Mouse (Mus musculus): ENCODE measurements at regions not wholly inside any gene's neighbourhood (a gene's known extent, or its start where the extent isn't known, plus 50 kb on each side); places are given as distances from the start of the nearest gene placed in this dataset.

DNA sequence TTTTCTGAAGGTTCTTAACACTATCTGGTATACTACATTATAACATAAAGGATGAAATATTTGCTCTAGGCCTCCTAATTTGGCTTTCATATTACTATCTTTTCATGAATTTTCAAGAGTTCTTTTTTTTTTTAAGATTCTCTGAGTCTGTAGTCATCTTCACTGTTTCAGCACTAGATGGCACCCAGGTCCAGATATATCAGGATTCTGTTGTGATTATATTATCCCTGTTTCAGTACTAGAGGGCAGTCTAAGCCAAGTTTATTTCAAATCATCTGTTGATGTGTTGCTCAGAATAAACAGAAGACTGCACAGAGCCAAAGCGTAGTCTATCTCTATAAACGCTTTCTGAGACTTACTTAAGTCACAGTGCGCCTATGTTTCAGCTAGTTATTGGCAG lies 1760.2 kb upstream of the Acvr2a start:
- Histone ChIP-seq H3K36me3 (ENCODE audit: control insufficient read depth, insufficient read depth, low read length) (no peaks in the 10 kb centered on the region), H3K27ac (ENCODE audit: low read length) (no peak overlapping the region), H3K9ac (ENCODE audit: low read length) (no peak overlapping the region), H3K27me3 (ENCODE audit: control insufficient read depth, insufficient read depth, low read length) (no peaks in the 10 kb centered on the region), H3K4me1 (ENCODE audit: control insufficient read depth, insufficient read depth, low read length) (no peaks in the 10 kb centered on the region), H3K4me2 (ENCODE audit: low read depth, low read length) (no peak overlapping the region), H3K9me3 (replicated peaks; ENCODE audit: control insufficient read depth, low read length) (no peaks in the 10 kb centered on the region), H3K4me3 (replicated peaks; ENCODE audit: low read length) (no peak overlapping the region)
- WGBS = 91% methylated on average over 3 of the region's 3 CpGs
- ATAC-seq (ENCODE audit: insufficient read depth, low FRiP score) = no peak

DNA sequence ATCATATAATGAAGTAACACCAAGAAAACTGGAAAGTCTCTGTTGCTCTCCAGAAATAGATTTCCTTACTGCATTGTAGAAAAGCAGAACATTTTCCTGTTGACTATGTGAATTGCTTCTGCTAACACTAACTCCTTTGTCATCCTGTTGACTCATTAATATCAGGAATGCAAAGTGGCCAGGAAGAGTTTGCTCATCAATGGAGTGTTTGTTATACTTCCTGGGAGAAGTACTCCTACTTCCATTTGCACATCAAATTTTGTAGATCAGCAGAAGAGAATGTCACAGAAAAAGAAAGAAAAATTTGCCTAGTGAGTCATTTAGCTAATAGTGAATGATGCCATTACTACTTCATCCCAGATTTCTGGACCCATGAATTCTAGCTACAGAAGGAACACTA lies 1739.7 kb upstream of the Acvr2a start:
- Histone ChIP-seq H3K27ac (ENCODE audit: low read length) (no peak overlapping the region), H3K4me3 (replicated peaks; ENCODE audit: low read length) (no peak overlapping the region), H3K36me3 (ENCODE audit: control insufficient read depth, insufficient read depth, low read length) (no peaks in the 10 kb centered on the region), H3K4me1 (ENCODE audit: control insufficient read depth, insufficient read depth, low read length) (no peaks in the 10 kb centered on the region), H3K4me2 (ENCODE audit: low read depth, low read length) (no peak overlapping the region), H3K9me3 (replicated peaks; ENCODE audit: control insufficient read depth, low read length) (no peaks in the 10 kb centered on the region), H3K9ac (ENCODE audit: low read length) (no peak overlapping the region), H3K27me3 (ENCODE audit: control insufficient read depth, insufficient read depth, low read length) (no peaks in the 10 kb centered on the region)
- ATAC-seq (ENCODE audit: insufficient read depth, low FRiP score) = no peak

DNA sequence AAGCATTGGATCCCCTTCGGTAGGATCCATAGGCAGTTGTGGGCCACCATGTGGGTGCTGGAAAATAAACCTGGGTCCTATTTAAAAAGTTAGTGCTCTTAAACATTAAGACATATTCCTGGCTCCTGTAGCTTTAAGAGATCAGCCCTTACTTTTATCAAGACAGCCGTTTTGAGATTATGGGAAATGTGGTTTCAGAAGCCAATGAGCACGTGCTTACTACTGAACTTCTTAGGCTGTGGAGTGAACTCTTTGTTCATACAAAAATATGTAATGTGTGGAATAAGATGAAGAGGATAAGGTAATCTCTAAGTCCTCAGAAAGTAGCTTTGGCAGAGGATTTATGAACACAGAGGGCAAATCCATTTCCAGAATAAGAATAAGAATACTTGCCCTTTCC lies 1738.7 kb upstream of the Acvr2a start:
- Histone ChIP-seq H3K27ac (ENCODE audit: low read length) (no peak overlapping the region), H3K4me3 (replicated peaks; ENCODE audit: low read length) (no peak overlapping the region), H3K36me3 (ENCODE audit: control insufficient read depth, insufficient read depth, low read length) (no peaks in the 10 kb centered on the region), H3K9me3 (replicated peaks; ENCODE audit: control insufficient read depth, low read length) (no peaks in the 10 kb centered on the region), H3K27me3 (ENCODE audit: control insufficient read depth, insufficient read depth, low read length) (no peaks in the 10 kb centered on the region), H3K9ac (ENCODE audit: low read length) (no peak overlapping the region), H3K4me1 (ENCODE audit: control insufficient read depth, insufficient read depth, low read length) (no peaks in the 10 kb centered on the region), H3K4me2 (ENCODE audit: low read depth, low read length) (no peak overlapping the region)
- no peak for ATAC-seq (ENCODE audit: insufficient read depth, low FRiP score)
- 75% methylated on average over 3 of the region's 3 CpGs for WGBS

DNA sequence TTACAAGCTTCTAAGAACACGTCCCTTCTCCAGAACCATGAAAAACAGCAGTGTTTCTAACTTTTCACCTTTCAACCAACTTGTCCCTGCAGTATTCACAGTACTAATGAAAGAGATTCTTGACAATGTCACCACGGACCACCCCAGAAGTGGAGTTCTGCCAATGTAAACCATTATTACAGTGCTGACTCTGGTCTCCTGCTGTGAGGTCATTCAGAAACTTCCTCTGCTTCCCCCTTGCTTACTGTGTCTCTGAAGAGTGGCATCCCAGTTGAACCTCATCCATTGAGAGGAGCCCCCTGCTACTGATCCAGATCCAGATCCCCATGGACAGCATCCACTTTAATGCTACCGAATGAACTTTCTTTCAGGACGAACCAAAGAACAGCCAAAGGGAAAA lies 1725.3 kb upstream of the Acvr2a start:
- 35% methylated on average over 4 of the region's 4 CpGs for WGBS
- no peak overlapping the region for H3K4me2 ChIP-seq (ENCODE audit: low read depth, low read length)
- H3K9me3 ChIP-seq (replicated peaks; ENCODE audit: control insufficient read depth, low read length) = no peaks in the 10 kb centered on the region

DNA sequence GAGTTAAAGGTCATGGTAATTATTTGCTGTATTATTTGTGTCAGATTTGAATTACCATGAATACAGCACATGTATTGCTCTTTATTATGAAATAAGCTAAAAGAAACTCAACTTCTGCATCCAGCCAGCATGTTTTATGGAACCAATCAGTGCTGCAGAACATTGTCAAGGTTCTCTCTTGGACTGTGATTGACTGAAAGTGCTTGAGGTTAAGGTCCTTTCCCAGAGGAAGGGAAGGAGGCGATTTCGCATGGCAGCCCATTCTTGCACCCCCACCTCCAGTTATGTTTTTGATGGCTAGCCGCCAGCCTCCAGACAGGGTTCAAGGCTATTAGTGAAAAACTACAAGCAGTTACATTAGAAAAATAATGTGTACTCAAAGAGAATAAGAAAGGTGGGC lies 1717.9 kb upstream of the Acvr2a start:
- Histone ChIP-seq H3K4me2 (ENCODE audit: low read depth, low read length) (no peak overlapping the region), H3K4me1 (ENCODE audit: control insufficient read depth, insufficient read depth, low read length) (peaks cover 3% of the 10 kb centered on the region), H3K9ac (ENCODE audit: low read length) (no peak overlapping the region), H3K27me3 (ENCODE audit: control insufficient read depth, insufficient read depth, low read length) (no peaks in the 10 kb centered on the region), H3K27ac (ENCODE audit: low read length) (no peak overlapping the region), H3K4me3 (replicated peaks; ENCODE audit: low read length) (no peak overlapping the region), H3K9me3 (replicated peaks; ENCODE audit: control insufficient read depth, low read length) (no peaks in the 10 kb centered on the region), H3K36me3 (ENCODE audit: control insufficient read depth, insufficient read depth, low read length) (no peaks in the 10 kb centered on the region)
- WGBS = 31% methylated on average over 3 of the region's 3 CpGs
- no peak for ATAC-seq (ENCODE audit: insufficient read depth, low FRiP score)

More for the DNA sequence above, 1725.3 kb upstream of the Acvr2a start:
- no peaks in the 10 kb centered on the region for H3K36me3 ChIP-seq (ENCODE audit: control insufficient read depth, insufficient read depth, low read length)
- no peak overlapping the region for H3K4me3 ChIP-seq (replicated peaks; ENCODE audit: low read length)
- H3K27me3 ChIP-seq (ENCODE audit: control insufficient read depth, insufficient read depth, low read length) = no peaks in the 10 kb centered on the region
- peak; percentile 56; the same call in 1 of the 2 replicates for ATAC-seq (ENCODE audit: insufficient read depth, low FRiP score)
- H3K4me1 ChIP-seq (ENCODE audit: control insufficient read depth, insufficient read depth, low read length) = peaks cover 2% of the 10 kb centered on the region; the same call in 1 of the 2 replicates
- H3K9ac ChIP-seq (ENCODE audit: low read length) = no peak overlapping the region
- no peak overlapping the region for H3K27ac ChIP-seq (ENCODE audit: low read length)

DNA sequence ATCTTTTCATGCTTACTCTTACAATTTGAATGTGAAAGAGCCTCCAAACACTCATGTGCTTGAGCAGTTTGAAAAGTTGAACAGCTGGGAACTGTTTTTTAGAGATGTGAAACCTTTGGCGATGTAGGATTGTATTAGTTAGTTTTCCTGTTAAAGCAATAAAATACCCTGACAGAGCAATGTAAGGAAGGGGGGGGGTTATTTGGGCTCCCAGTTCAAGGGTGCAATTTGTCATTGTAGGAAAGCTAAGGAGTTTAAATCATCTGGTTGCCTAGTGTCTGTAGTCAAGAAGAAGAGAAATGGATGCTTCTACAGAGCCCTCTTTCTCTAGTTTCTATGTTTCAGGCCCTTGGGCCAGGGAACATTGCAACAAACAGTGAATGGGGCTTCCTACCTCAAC lies 1674.5 kb upstream of the Acvr2a start:
- Histone ChIP-seq H3K27me3 (ENCODE audit: control insufficient read depth, insufficient read depth, low read length) (no peaks in the 10 kb centered on the region), H3K9me3 (replicated peaks; ENCODE audit: control insufficient read depth, low read length) (no peaks in the 10 kb centered on the region), H3K4me1 (ENCODE audit: control insufficient read depth, insufficient read depth, low read length) (no peaks in the 10 kb centered on the region), H3K27ac (ENCODE audit: low read length) (no peak overlapping the region), H3K36me3 (ENCODE audit: control insufficient read depth, insufficient read depth, low read length) (no peaks in the 10 kb centered on the region), H3K9ac (ENCODE audit: low read length) (no peak overlapping the region), H3K4me2 (ENCODE audit: low read depth, low read length) (no peak overlapping the region), H3K4me3 (replicated peaks; ENCODE audit: low read length) (no peak overlapping the region)
- ATAC-seq (ENCODE audit: insufficient read depth, low FRiP score) = no peak
- WGBS = 36% methylated on average over 1 of the region's 1 CpGs

DNA sequence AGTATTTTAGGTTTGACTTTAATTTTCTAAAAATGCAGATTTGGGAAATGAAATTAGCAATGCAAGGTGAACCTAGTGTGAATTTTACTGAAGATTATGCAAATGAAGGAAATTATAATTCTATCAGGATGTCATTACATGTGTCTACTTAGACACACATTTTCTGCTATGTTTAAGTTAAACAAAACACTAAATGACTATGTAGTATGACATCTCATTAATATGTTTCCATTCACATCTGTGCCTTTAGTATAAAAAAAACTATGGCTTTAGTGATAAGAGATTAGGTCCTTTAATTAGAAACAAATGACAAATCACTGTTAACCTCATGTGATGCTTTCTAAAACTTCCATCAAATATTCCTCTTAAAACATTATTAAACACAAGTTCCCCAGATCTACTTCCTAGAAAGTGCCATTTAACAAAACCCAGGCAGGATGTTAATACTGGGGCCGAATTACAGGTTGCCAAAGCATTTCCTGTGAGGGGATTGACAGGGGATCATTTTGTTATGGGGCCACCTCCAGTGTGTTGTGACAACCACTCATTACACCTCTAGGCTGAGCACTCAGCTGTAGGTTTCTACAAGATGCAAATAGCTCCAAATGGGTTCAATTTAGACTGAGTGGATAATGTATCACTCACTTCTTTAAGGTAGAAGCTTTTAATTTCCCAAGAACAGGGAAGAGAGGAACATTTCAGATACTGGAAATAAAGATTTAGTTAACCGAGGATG lies 1629.7 kb upstream of the Acvr2a start:
- no peak overlapping the region for H3K4me3 ChIP-seq (replicated peaks; ENCODE audit: low read length)
- no peak overlapping the region for H3K27ac ChIP-seq (ENCODE audit: low read length)
- H3K9me3 ChIP-seq (replicated peaks; ENCODE audit: control insufficient read depth, low read length) = no peaks in the 10 kb centered on the region
- 60% methylated on average over 2 of the region's 2 CpGs for WGBS
- H3K4me2 ChIP-seq (ENCODE audit: low read depth, low read length) = no peak overlapping the region
- no peaks in the 10 kb centered on the region for H3K4me1 ChIP-seq (ENCODE audit: control insufficient read depth, insufficient read depth, low read length)
- no peak for ATAC-seq (ENCODE audit: insufficient read depth, low FRiP score)
- no peak overlapping the region for H3K9ac ChIP-seq (ENCODE audit: low read length)
- no peaks in the 10 kb centered on the region for H3K36me3 ChIP-seq (ENCODE audit: control insufficient read depth, insufficient read depth, low read length)
- no peaks in the 10 kb centered on the region for H3K27me3 ChIP-seq (ENCODE audit: control insufficient read depth, insufficient read depth, low read length)
